In the genomic region with DNA sequence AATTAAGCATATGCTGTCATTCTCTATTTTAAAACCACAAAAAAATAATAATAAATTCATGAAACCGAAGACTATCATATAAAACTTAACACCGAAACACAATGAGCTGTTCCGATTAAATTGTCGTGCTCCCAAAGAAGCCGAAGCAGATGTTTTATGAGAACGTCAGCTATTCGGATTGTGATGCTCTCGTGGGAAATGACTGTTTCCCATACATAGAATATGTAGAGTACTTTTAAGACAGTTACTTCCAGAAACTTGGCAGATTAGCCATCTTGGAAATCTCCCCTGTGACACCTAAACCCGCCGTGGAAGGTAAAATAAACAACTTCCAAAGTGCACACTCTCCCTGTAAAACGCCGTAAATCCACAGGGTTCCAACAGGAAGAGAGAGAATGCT, we compare ENCODE assay signal across 11 mouse cellular contexts.
DNase-seq lines count a peak whose midpoint lies in the region; ATAC-seq and TF ChIP-seq lines count a peak whose summit lies in the region.
"Had no signal": no experiment of that assay in that cellular context is flagged by ENCODE, and none has a peak within 500 bp of the region (broad histone marks: within the 10 kb centered on the region; RNA-seq: fewer than 3 reads in every experiment).

No protein-coding gene starts in this region.

- no peaks in the 10 kb centered on the region for H3K27me3 ChIP-seq in hindbrain, postnatal 0 days (ENCODE audit: insufficient read depth, low read length)
- no peaks in the 10 kb centered on the region for H3K27me3 ChIP-seq in hindbrain, embryonic 13.5 days
- H3K27me3 ChIP-seq in neural tube, embryonic 12.5 days (replicated peaks), result no peaks in the 10 kb centered on the region
- H3K27me3 ChIP-seq in limb, embryonic 13.5 days, result no peaks in the 10 kb centered on the region
- H3K27me3 ChIP-seq in stomach, postnatal 0 days (ENCODE audit: control insufficient read depth, insufficient read depth, low read length), result no peaks in the 10 kb centered on the region
- H3K27me3 ChIP-seq: forebrain, embryonic 15.5 days; midbrain, embryonic 13.5 days had no signal

- no peak overlapping the region for H3K27ac ChIP-seq in hindbrain, postnatal 0 days
- no peak overlapping the region for H3K27ac ChIP-seq in hindbrain, embryonic 13.5 days
- H3K27ac ChIP-seq in neural tube, embryonic 12.5 days, result no peak overlapping the region
- no peak overlapping the region for H3K27ac ChIP-seq in limb, embryonic 13.5 days
- 0 out of 2 replicates have a peak overlapping the region, but pooled peaks have one; percentile 24 for H3K27ac ChIP-seq in stomach, postnatal 0 days (replicated peaks)
- H3K27ac ChIP-seq: forebrain, embryonic 15.5 days; midbrain, embryonic 13.5 days had no signal

- WGBS in hindbrain, postnatal 0 days, result 68% methylated on average over 12 of the region's 12 CpGs
- 76% methylated on average over 12 of the region's 12 CpGs for WGBS in hindbrain, embryonic 13.5 days
- WGBS in neural tube, embryonic 12.5 days, result 58% methylated on average over 12 of the region's 12 CpGs
- WGBS in limb, embryonic 13.5 days, result 22% methylated on average over 12 of the region's 12 CpGs
- 44% methylated on average over 12 of the region's 12 CpGs for WGBS in stomach, postnatal 0 days

- DNase-seq in hindbrain, postnatal 0 days (ENCODE audit: low spot score), result no peak
- DNase-seq in neural tube, embryonic 10.5 days (ENCODE audit: extremely low spot score, low spot score), result no peak
- DNase-seq in stomach, postnatal 0 days (ENCODE audit: low spot score), result no peak
- DNase-seq in left cerebral cortex, postnatal 36 days (ENCODE audit: low spot score in 2 of 2), result no peak
- DNase-seq: adrenal gland, postnatal 10 days; thymus, adult 2 months had no signal

- TF ChIP-seq EP300 in stomach, postnatal 0 days (optimal IDR thresholded peaks at IDR 0.05), result no peak

- H3K4me2 ChIP-seq in hindbrain, postnatal 0 days (ENCODE audit: low read depth, low read length), result peak overlapping the region; percentile 5; the same call in 1 of the 2 replicates
- H3K4me2 ChIP-seq in hindbrain, embryonic 13.5 days, result no peak overlapping the region
- 0 out of 2 replicates have a peak overlapping the region, but pooled peaks have one; percentile 3 for H3K4me2 ChIP-seq in neural tube, embryonic 12.5 days (replicated peaks)
- H3K4me2 ChIP-seq in limb, embryonic 13.5 days (replicated peaks), result peak overlapping the region; percentile 52
- H3K4me2 ChIP-seq in stomach, postnatal 0 days (replicated peaks; ENCODE audit: low read depth), result peak overlapping the region; percentile 32; the same call in 1 of the 2 replicates
- H3K4me2 ChIP-seq: forebrain, embryonic 15.5 days; midbrain, embryonic 13.5 days had no signal

- ATAC-seq in hindbrain, postnatal 0 days, result no peak
- no peak for ATAC-seq in hindbrain, embryonic 13.5 days (ENCODE audit: low FRiP score)
- ATAC-seq in neural tube, embryonic 12.5 days (ENCODE audit: low FRiP score, low read depth), result no peak
- ATAC-seq in limb, embryonic 13.5 days (ENCODE audit: low FRiP score, low read depth), result peak; percentile 25; the same call in 1 of the 2 replicates
- ATAC-seq in stomach, postnatal 0 days (ENCODE audit: low FRiP score, low TSS enrichment), result no peak
- ATAC-seq: forebrain, embryonic 15.5 days; midbrain, embryonic 13.5 days had no signal

- no peak overlapping the region for H3K9ac ChIP-seq in hindbrain, postnatal 0 days (replicated peaks; ENCODE audit: low read length)
- H3K9ac ChIP-seq in hindbrain, embryonic 13.5 days, result no peak overlapping the region
- H3K9ac ChIP-seq in neural tube, embryonic 12.5 days, result no peak overlapping the region
- H3K9ac ChIP-seq in limb, embryonic 13.5 days, result no peak overlapping the region
- no peak overlapping the region for H3K9ac ChIP-seq in stomach, postnatal 0 days (ENCODE audit: low read length)
- H3K9ac ChIP-seq: forebrain, embryonic 15.5 days; midbrain, embryonic 13.5 days had no signal

- no peaks in the 10 kb centered on the region for H3K36me3 ChIP-seq in hindbrain, postnatal 0 days (ENCODE audit: insufficient read depth, low read length)
- no peaks in the 10 kb centered on the region for H3K36me3 ChIP-seq in hindbrain, embryonic 13.5 days
- H3K36me3 ChIP-seq in neural tube, embryonic 12.5 days, result no peaks in the 10 kb centered on the region
- no peaks in the 10 kb centered on the region for H3K36me3 ChIP-seq in limb, embryonic 13.5 days
- no peaks in the 10 kb centered on the region for H3K36me3 ChIP-seq in stomach, postnatal 0 days (ENCODE audit: control insufficient read depth, insufficient read depth, low read length)
- H3K36me3 ChIP-seq: forebrain, embryonic 15.5 days; midbrain, embryonic 13.5 days had no signal

- intact Hi-C loops in left cerebral cortex, postnatal 36 days (cut with DNase I), result no loop called here

- no peaks in the 10 kb centered on the region for H3K4me1 ChIP-seq in hindbrain, postnatal 0 days (ENCODE audit: insufficient read depth, low read length)
- no peaks in the 10 kb centered on the region for H3K4me1 ChIP-seq in hindbrain, embryonic 13.5 days (replicated peaks)
- H3K4me1 ChIP-seq in neural tube, embryonic 12.5 days, result 0 out of 2 replicates have a peak, but pooled peaks cover 2% of the 10 kb centered on the region
- H3K4me1 ChIP-seq in limb, embryonic 13.5 days, result peaks cover 5% of the 10 kb centered on the region; the same call in 1 of the 2 replicates
- H3K4me1 ChIP-seq in stomach, postnatal 0 days (replicated peaks; ENCODE audit: control insufficient read depth, insufficient read depth), result no peaks in the 10 kb centered on the region
- H3K4me1 ChIP-seq: forebrain, embryonic 15.5 days; midbrain, embryonic 13.5 days had no signal

- no peaks in the 10 kb centered on the region for H3K9me3 ChIP-seq in hindbrain, postnatal 0 days (ENCODE audit: low read length)
- H3K9me3 ChIP-seq in hindbrain, embryonic 13.5 days, result no peaks in the 10 kb centered on the region
- no peaks in the 10 kb centered on the region for H3K9me3 ChIP-seq in neural tube, embryonic 12.5 days
- no peaks in the 10 kb centered on the region for H3K9me3 ChIP-seq in limb, embryonic 13.5 days
- no peaks in the 10 kb centered on the region for H3K9me3 ChIP-seq in stomach, postnatal 0 days (ENCODE audit: control insufficient read depth, low read length)
- H3K9me3 ChIP-seq: forebrain, embryonic 15.5 days; midbrain, embryonic 13.5 days had no signal

- no peak for TF ChIP-seq CTCF in hindbrain, postnatal 0 days (IDR thresholded peaks at IDR 0.05; ENCODE audit: low read depth)
- no peak for TF ChIP-seq CTCF in stomach, postnatal 0 days (IDR thresholded peaks at IDR 0.05; ENCODE audit: low read depth)

- no peak overlapping the region for H3K4me3 ChIP-seq in hindbrain, postnatal 0 days (ENCODE audit: low read length)
- H3K4me3 ChIP-seq in hindbrain, embryonic 13.5 days, result no peak overlapping the region
- no peak overlapping the region for H3K4me3 ChIP-seq in neural tube, embryonic 12.5 days
- H3K4me3 ChIP-seq in limb, embryonic 13.5 days, result peak overlapping the region; percentile 16; the same call in 1 of the 2 replicates
- no peak overlapping the region for H3K4me3 ChIP-seq in stomach, postnatal 0 days (ENCODE audit: low read depth, low read length)
- H3K4me3 ChIP-seq: forebrain, embryonic 15.5 days; midbrain, embryonic 13.5 days had no signal
